Mouse (Mus musculus) ES-E14 (cell line): ENCODE data around the gene Rnf207. TPM values are rescaled to one million over a fixed set of nuclear protein-coding genes. Genes with fewer than 3 reads are reported as not detected.

Experiments
- DNase-seq: peaks from one replicate; pipeline ENCODE4 v3.0.0-alpha.2; 2013; ENCODE audit warnings: low read depth, low spot score
- H3K27ac ChIP-seq: 2 replicates; pipeline ENCODE4 v1.5.1; 2012; ENCODE audit warnings: low read depth, mild to moderate bottlenecking, low read length, moderate library complexity, mixed read lengths; ENCODE audit not compliant: poor library complexity, insufficient read depth, severe bottlenecking
- H3K36me3 ChIP-seq: 2 replicates; pipeline ENCODE4 v1.6.1; 2012; ENCODE audit warnings: mild to moderate bottlenecking, low read length, moderate library complexity, mixed read lengths; ENCODE audit not compliant: control insufficient read depth, poor library complexity, insufficient read depth, severe bottlenecking
- H3K4me1 ChIP-seq, 2 experiments: fragments of 150-350 bp in 1 of 2; sonication (generic) in 1 of 2; 2 replicates each; pipeline ENCODE4 v1.6.1; 2012; ENCODE audit warnings: low read length in 2 of 2, mild to moderate bottlenecking in 1 of 2, mixed read lengths in 1 of 2; ENCODE audit not compliant: control insufficient read depth in 2 of 2, insufficient read depth in 2 of 2, poor library complexity in 1 of 2
- H3K4me3 ChIP-seq, 2 experiments: fragments of 150-350 bp in 1 of 2; sonication (generic) in 1 of 2; 2 replicates each; pipeline ENCODE4 v1.5.1; 2012; ENCODE audit warnings: low read length in 2 of 2, low read depth in 1 of 2, mild to moderate bottlenecking in 1 of 2, mixed read lengths in 1 of 2; ENCODE audit not compliant: insufficient read depth in 1 of 2, poor library complexity in 1 of 2, severe bottlenecking in 1 of 2
- H3K9ac ChIP-seq: 2 replicates; pipeline ENCODE4 v1.6.1; 2012; ENCODE audit warnings: low read depth, mild to moderate bottlenecking, low read length, mixed read lengths; ENCODE audit not compliant: poor library complexity, insufficient read depth, severe bottlenecking
- H3K9me3 ChIP-seq: fragments of 150-350 bp; sonication (generic); 2 replicates; pipeline ENCODE4 v1.6.1; 2012; ENCODE audit warnings: low read depth, mild to moderate bottlenecking, low read length; ENCODE audit not compliant: control insufficient read depth, insufficient read depth
- CHD2 ChIP-seq: IDR thresholded peaks from 2 replicates; pipeline ENCODE4 v1.6.1; 2014; ENCODE audit warnings: mild to moderate bottlenecking, low read depth, low read length, inconsistent platforms
- HCFC1 ChIP-seq: IDR thresholded peaks from 2 replicates; pipeline ENCODE4 v1.6.1; 2012; ENCODE audit warnings: low read length, inconsistent platforms, borderline replicate concordance; ENCODE audit not compliant: insufficient read depth
- MAFK ChIP-seq: IDR thresholded peaks from 2 replicates; pipeline ENCODE4 v1.6.1; 2014; ENCODE audit warnings: mild to moderate bottlenecking, low read depth, low read length, inconsistent platforms; ENCODE audit not compliant: insufficient read depth
- ZC3H11A ChIP-seq: IDR thresholded peaks from 2 replicates; pipeline ENCODE4 v1.6.1; 2012; ENCODE audit warnings: low read depth, mild to moderate bottlenecking, inconsistent platforms, low read length, borderline replicate concordance
- ZNF384 ChIP-seq: IDR thresholded peaks from 2 replicates; pipeline ENCODE4 v1.6.1; 2012; ENCODE audit warnings: low read depth, low read length, inconsistent platforms
- in situ Hi-C, 2 experiments: fragments of 600-800 bp; cut with MboI; formaldehyde crosslinking; loops; one replicate each; pipeline ENCODE4 v1.15.1; 2025; ENCODE audit warnings: low sequenced_read_pairs in 2 of 2, inconsistent platforms in 1 of 2; ENCODE audit not compliant: unreplicated experiment in 2 of 2
- total RNA-seq: library from RNA; depleted of rRNA; stranded (reverse); fragments of 300-350 nt; gene quantifications from 2 replicates; pipeline ENCODE4 v1.2.3, GENCODE M21; 2012

Gene Rnf207
- total RNA-seq, 1 experiment, result 4.6 TPM

DNA sequence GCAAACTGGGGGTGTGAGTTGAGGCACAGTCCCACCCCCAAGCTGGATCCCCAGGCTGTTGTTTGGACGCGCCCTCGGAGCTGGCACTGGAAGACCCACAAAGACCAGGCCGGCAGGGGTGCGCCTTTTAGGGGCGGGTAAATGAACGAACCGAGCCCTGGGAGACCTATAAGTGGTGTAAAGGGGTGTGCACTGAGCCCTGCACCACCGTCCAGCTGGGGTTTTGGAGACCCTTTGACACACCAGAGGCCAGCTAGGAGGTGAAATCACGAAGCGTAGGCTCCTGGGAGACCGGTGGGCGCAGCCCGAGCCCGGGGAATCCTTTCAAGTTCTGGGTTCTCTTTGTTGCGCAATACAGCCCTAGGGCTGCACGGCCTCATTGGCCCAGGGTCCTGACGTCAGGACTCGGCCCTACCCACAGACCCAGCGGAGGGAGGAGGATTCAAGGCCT is 44.1 kb downstream of the Rnf207 start:
- H3K27ac ChIP-seq, result no peak overlapping the region

DNA sequence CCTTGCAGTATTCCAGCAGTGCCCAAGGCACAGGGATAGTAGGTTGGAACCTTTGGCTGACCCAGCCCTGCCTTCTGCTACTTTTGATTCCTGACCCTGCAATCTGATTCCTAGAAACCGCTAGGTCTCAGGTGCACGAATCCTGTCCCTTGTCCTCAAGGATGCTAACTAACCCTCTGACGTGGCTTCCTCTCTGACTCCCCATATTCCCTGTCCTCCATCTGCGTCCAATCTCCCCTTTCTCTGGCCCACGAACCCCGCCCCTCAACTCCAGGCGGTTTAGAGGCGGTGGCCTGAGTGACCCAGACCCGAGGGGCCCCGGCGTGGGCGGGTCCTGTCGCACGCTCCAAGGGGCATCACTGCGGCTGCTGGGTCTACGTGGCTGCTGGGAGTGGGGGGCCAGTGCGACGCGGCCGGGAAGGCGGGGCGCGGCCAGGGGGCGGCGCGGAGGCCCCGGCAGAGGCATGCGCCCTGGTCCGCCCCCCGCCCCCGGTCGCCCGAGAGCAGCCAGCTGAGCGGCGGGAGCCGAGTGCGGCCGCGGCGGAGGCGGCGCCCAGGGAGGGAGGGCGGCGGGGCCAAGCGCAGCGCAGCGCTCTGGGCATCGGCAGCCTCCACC is 45.1 kb downstream of the Rnf207 start, which contains the start of gene Gpr153:
Gene Gpr153 (plus strand): TSS at position 612 of the 616 bp plus-strand sequence.
- no peak for TF ChIP-seq ZNF384
- TF ChIP-seq CHD2, result no peak
- no peak for TF ChIP-seq ZC3H11A
- no peak for TF ChIP-seq HCFC1
- no peak for TF ChIP-seq MAFK
- Histone ChIP-seq H3K27ac (no peak within 1 kb of the TSS), H3K9me3 (no peaks in the 10 kb centered on the region), H3K36me3 (no peaks in the 10 kb centered on the region), H3K9ac (peak within 1 kb of the TSS; percentile 69), H3K4me1 (peaks cover 0 to 14% of the 10 kb centered on the region in 2 experiments; a peak in 1 of 4 replicates), H3K4me3 (peak within 1 kb of the TSS; percentile 68 to 81)
- DNase-seq, result no peak
- in situ Hi-C loops, result no loop called here

More for the DNA sequence above, 44.1 kb downstream of the Rnf207 start:
- H3K4me1 ChIP-seq, result peaks cover 0 to 13% of the 10 kb centered on the region in 2 experiments; a peak in 1 of 4 replicates
- peak; percentile 51 for DNase-seq
- in situ Hi-C loops, result no loop called here
- peak overlapping the region; percentile 69 for H3K9ac ChIP-seq
- H3K36me3 ChIP-seq, result no peaks in the 10 kb centered on the region
- TF ChIP-seq ZC3H11A (no peak), MAFK (no peak), CHD2 (no peak), HCFC1 (no peak), ZNF384 (no peak)
- peak overlapping the region; percentile 68 to 81 for H3K4me3 ChIP-seq
- no peaks in the 10 kb centered on the region for H3K9me3 ChIP-seq

DNA sequence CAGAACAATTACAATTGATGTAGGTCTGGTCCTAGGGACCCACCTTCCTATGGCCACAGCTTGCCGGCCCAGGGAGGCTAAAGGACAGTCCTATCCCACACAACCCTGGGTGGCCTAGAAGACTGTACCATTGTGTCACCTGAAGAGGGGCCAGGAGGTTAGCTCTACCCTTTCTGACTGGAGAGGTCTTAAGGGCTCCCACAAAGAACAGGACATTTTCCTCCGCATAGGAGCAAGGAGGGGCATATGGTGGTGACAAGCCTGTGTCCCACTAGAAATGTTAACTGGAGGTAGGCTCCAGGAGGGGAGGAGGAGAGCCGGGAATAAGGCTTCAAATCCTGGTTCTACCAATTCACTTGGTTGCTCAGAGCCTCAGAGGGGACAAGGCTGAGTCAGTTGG is 45.6 kb downstream of the Rnf207 start:
- DNase-seq, result no peak
- TF ChIP-seq CHD2 (no peak), ZNF384 (no peak), HCFC1 (no peak), MAFK (no peak)
- Histone ChIP-seq H3K27ac (no peak overlapping the region), H3K9me3 (no peaks in the 10 kb centered on the region), H3K9ac (no peak overlapping the region), H3K4me1 (peaks cover 0 to 14% of the 10 kb centered on the region in 2 experiments; a peak in 1 of 4 replicates), H3K36me3 (peaks cover 2% of the 10 kb centered on the region; the same call in 1 of the 2 replicates), H3K4me3 (peak overlapping the region; percentile 68 to 81; a peak in 1 of 4 replicates)
- in situ Hi-C loops, result no loop called here

DNA sequence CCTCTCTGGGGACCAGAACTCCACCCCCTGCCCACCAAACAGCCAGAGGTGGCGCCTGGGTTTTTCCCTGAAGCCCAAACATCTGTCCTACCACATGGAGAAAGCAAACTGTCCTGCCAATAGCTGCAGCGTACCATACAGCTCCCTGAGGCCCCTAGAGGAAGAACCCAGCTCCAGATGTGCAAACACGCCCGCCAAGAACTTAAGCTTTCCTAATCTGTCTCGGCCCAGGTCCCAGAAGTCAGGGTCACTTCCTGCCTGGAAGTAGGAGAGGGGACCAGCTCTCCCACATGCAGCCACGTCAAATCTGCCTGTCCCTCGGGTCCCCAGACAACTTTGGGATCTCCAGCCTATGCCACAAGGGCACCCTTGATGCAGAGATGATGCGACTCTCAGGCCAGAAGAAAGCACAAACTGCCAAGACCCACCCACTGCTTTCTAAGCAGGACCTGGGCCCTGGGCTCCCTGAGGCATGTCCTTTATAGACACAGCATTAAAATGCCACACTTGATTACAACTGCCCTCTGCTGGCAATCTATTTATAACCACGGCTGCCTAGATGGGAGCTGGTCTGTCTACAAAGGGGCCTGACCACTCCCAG is 46.2 kb downstream of the Rnf207 start:
- in situ Hi-C loops, result no loop called here
- DNase-seq, result no peak
- Histone ChIP-seq H3K27ac (no peak overlapping the region), H3K9ac (no peak overlapping the region), H3K4me3 (no peak overlapping the region), H3K9me3 (no peaks in the 10 kb centered on the region), H3K4me1 (peaks cover 0 to 14% of the 10 kb centered on the region in 2 experiments; a peak in 1 of 4 replicates), H3K36me3 (peaks cover 6% of the 10 kb centered on the region; the same call in 1 of the 2 replicates)
- TF ChIP-seq ZNF384 (no peak), ZC3H11A (no peak), CHD2 (no peak), MAFK (no peak), HCFC1 (no peak)
